Mouse (Mus musculus): ENCODE measurements at regions not wholly inside any gene's neighbourhood (a gene's known extent, or its start where the extent isn't known, plus 50 kb on each side); places are given as distances from the start of the nearest gene placed in this dataset.

DNA sequence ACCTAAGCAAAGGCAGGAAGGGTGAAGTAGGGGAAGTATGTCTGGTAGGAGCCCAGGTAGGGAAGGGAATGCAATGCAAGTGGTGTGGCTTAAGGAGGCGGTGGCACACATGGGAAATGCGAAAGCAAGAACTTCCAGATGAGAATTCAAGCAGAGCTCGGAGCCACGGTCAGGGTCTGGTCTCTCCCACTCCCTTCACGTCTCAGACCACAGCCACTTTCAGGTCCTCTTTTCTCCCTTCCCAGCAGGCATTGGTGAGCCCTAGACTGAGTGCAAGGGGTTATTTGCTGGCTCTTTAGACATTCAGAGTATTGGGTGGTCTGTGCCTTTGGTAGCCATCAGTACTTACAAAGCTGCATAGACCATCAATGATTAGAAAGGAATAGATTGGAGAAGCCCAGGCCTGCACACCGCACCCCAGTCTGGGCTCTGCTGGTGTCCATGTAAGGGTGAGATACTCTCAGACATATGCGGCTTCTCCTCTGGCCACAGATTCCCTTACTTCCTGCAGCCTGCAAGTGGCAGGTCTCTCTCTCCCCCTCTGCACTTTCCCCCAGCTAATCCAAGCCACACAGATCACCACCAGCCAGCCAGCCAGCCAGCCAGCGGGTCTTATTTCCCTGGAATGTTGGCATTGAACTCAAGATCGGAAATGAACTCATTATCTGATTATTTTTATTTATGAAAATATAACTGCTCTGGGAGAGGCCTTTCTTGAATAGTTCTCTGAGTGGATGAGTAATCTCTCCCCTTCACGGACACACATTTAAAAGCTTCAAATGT, 113.6 kb downstream of the Zfp36l2 start:
- DNase-seq (ENCODE audit: low spot score) = no peak

DNA sequence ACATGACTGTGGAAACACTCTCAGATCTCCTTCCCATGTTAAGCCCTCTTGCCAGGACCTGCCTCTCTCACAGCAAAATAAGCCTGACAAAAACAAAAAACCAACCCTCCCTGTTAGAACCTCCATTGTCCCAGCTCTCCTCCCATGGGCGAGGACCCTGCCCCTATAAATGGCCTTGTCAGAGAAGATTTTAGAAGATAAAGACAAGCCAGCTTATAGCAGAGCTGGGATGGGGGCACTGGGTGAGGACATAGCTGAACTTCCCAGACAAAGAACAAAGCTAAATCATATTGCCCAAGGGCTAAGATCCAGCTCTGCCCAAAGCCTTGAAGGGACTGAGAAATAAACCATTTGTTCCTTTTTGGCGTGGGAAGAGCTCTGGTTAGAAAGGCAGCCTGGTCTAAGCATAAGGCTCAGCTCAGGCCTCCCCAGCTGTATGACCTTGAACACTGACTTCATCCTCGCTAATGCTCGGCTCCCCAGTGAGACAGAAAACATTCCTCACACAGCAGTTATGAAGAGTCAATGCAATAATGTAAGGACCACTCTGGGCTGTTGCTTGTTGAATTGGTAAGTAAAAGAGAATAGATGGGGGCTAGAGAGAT, 115.2 kb downstream of the Zfp36l2 start:
- no peak for DNase-seq (ENCODE audit: low spot score)

DNA sequence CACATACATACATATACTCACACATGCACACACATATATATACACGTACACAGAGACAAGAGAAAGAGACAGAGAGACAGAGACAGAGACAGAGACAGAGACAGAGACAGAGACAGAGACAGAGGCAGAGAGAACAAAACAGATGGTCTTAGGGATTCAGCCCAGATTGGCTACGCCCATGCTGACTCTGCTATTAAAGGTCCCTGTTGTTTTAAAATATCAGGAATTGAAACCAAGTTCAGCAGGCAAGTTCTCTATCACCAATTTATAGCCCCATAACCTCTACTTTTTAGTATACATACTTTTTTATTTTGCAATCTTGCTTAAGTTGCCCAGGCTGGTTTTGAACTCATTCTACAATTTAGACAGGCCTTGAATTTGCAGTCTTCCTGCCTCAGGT, 115.9 kb downstream of the Zfp36l2 start:
- DNase-seq (ENCODE audit: low spot score) = no peak

DNA sequence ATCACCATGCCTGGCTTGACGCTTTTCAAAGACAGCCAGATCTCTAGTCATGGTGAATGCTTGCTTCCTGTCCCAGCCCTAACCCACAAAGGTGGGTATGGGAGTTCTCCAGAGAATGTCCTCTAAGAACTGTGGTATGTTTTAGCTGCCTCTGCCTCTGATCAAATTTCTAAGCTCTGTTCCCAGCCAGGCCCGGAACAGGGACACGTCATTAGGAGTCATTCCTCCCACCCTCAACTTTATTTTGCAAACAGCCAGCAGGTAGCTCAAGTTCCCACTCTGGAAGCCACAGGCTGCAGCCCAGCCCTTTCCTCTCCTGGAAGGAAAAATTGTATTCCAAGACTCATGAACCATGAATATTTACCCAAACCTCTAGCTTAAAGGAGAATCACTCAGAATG, 117.2 kb downstream of the Zfp36l2 start:
- no peak for DNase-seq (ENCODE audit: low spot score)

- DNase-seq (ENCODE audit: low spot score) = no peak
Measured at GRCm38 (mm10) chr17:84067102-84067501, 120.6 kb downstream of the Zfp36l2 start.

DNA sequence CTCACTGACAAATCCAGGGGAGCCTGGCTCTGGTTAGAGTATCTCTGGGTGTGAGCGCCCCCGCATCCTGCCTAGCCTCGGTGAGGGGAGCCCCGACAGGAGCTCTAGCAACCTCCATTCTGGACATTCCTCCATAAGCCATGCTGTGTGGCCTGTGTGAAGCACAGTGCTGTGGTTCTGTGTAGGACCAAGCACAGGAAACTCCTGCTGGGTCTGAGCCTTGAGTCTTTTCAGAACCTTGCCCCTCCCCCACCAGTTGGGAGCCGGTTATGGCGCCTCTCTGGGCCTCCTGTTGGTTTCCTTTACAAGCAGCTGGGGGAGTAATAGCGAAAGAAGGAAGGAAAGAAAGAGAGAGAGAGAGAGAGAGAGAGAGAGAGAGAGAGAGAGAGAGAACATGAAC, 124.0 kb downstream of the Zfp36l2 start:
- no peak for DNase-seq (ENCODE audit: low spot score)

GRCm38 (mm10) chr17:84061621-84062020, 126.1 kb downstream of the Zfp36l2 start:
- DNase-seq (ENCODE audit: low spot score) = no peak

GRCm38 (mm10) chr17:84056469-84056868, 131.3 kb downstream of the Zfp36l2 start:
- no peak for DNase-seq (ENCODE audit: low spot score)

DNA sequence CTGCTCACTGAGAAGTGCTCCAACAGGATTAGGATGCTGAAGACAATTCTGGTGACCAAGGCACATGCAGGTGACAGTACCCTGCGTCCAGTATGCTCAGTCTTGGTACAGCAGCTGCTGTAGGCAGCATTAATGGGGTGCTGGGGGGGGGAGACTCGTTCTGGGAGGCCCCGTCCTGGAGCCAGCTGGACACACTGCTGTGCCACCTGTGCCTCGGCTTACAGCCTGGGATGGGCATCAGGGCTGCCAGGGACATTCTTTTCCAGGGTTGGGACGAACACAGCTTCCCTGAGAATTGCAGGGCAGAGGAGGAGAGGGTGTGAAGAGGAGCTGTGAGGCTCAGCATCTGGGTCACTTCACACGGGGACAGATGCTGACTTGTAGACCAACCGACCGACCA, 135.3 kb downstream of the Zfp36l2 start:
- DNase-seq (ENCODE audit: low spot score) = no peak

GRCm38 (mm10) chr17:84051212-84051611, 136.5 kb downstream of the Zfp36l2 start:
- no peak for DNase-seq (ENCODE audit: low spot score)

DNA sequence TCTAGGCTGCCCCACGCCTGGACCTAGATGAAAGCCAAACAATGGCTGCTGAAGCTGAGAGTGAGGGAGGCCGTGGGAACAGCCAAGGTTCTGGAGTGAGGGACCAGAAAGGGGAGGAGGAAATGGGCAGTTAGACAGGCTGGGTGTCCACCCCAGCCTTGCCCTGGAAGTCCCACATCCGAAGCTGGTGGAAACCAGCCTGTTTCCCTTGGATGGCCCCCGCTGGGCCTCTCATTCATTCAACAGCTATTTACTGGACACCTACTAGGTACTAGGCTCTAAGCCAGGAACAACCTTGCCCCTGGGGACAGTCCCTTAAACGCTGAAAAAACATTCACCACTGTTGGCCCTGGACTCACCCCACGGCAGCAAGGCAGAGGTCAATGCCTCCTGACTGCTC, 139.2 kb downstream of the Zfp36l2 start:
- no peak for DNase-seq (ENCODE audit: low spot score)

GRCm38 (mm10) chr17:84047520-84047919, 140.2 kb downstream of the Zfp36l2 start:
- DNase-seq (ENCODE audit: low spot score) = no peak

DNA sequence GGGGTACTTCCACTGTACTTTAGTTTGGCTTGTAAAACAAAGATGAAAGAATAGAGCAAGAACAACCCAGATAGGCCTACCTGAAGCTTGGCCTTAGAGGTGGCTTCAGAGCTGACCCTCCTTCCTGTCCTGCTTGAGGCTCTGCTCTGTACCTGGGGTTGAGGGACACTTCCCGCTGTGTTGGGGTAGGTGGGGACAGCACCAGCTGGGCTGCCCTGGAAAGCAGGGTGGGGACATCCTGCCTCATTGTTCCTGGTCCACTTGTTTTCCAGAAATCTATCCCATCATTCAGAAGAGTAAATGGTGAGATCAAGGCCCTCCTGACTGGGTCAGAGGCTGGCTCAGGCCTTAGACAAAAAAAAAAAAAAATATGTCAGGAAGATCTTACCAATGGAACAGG, 141.9 kb downstream of the Zfp36l2 start:
- no peak for DNase-seq (ENCODE audit: low spot score)

- no peak for DNase-seq (ENCODE audit: low spot score)
Measured at GRCm38 (mm10) chr17:84044472-84044936, 143.2 kb downstream of the Zfp36l2 start.

DNA sequence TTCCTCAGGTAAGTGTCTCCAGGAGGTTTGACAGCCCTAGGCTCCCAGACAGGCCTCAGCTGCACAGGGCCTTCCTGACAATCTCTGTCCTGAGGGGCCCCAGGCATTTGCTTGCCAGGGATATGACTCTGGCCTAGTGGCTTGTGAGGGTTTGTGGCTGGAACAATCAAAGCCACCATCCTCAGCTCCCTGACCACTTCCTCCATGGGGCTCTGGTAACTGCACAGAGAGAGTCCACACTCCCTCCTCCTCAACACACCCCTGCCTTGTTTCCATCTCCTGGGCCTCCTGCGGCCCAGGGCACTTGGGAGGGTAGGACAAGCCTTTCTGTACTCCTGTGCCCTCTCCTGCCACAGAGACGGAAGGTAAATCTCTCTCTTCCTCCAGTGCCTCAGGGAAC, 144.6 kb downstream of the Zfp36l2 start:
- no peak for DNase-seq (ENCODE audit: low spot score)

DNA sequence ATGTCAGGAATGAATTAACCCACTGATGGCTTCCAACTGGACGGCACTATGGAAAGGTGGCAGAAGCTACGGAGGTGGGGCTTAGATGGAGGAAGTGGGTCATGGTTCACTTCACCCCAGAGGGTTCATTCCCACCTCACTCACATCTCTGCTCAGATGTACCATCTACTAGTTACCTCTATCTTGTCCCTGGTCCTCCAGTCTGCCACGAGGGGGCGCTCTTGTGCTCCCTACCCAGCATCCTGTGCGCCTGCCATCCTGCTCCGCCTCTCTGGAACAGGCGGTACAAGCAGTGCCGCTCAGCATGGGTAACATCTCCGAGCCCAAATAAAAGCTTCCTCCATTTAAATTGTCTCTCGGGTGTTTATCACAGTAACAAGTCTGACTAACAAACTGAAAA, 148.3 kb downstream of the Zfp36l2 start:
- DNase-seq (ENCODE audit: low spot score) = no peak

DNA sequence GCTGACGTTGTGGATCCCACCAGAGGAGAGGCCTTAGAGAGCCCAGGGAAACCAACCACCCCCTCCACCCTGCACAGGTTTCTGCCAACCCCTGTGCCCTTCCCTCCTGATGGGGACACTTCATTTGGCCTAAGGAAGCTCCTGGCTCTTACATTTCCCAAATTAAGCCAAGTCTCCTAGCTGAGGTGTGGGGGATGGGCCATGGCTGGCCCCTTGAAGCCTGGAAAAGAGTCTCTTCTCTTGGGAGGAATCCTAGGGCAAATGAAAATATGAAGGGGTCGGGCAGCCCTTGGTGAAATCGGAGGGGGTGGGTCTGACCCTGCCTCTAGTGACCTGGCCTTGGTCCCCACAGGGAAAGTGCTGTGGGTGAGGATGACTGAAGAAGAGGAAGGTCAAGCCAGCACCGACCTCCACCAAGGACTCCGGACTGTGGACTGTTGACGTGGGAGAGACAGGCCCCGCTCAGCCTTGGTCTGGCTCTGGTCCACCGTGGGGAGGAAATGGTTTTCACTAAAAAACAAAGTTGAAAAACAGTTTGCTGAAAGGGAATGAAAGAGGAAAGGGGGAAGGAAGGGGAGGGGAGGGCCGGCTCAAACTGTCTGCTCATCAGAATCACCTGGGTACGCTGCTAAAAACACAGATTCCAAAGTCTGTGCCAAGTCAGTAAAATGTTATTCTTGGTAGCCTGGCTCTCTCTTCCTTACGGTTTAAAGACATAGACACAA, 150.0 kb downstream of the Zfp36l2 start:
- DNase-seq (ENCODE audit: low spot score) = peak; percentile 67

GRCm38 (mm10) chr17:84036056-84036455, 151.7 kb downstream of the Zfp36l2 start:
- DNase-seq (ENCODE audit: low spot score) = no peak

DNA sequence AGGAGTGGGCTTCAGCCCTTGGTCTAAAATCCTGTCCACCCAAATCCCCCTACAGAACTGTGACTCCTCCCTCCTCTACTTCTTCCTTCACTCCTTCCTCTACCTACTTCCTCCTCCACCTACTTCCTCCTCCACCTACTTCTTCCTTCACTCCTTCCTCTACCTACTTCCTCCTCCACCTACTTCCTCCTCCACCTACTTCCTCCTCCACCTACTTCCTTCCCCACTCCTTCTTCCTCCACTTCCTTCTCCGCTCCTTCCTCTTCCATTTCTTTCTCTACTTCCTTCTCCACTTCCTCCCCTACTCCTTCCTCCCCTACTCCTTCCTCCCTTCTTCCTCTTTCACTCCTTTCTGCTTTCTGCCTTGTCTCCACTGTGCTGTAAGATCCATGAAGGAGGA, 152.9 kb downstream of the Zfp36l2 start:
- DNase-seq (ENCODE audit: low spot score) = no peak

GRCm38 (mm10) chr17:84032441-84032840, 155.3 kb downstream of the Zfp36l2 start:
- DNase-seq (ENCODE audit: low spot score) = no peak

DNA sequence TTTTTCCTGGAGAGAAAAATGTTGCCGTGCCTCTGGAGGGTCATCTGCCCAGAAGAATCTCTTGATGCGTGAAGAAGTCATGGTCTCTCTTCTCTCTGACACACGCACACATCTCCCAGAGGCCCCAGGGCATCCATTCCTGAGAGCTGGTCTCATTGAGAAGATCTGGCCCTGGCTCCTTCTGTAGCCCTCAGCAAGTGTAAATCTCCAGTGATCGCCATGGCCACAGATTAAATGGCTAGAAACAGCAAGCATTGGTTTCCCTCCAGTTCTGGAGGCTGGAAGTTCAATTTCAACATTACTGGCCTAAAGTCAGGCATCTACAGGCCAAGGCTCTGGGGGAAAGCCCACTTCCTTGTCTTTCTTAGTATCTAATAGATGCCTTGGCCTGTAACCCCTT, 155.9 kb downstream of the Zfp36l2 start:
- no peak for DNase-seq (ENCODE audit: low spot score)

DNA sequence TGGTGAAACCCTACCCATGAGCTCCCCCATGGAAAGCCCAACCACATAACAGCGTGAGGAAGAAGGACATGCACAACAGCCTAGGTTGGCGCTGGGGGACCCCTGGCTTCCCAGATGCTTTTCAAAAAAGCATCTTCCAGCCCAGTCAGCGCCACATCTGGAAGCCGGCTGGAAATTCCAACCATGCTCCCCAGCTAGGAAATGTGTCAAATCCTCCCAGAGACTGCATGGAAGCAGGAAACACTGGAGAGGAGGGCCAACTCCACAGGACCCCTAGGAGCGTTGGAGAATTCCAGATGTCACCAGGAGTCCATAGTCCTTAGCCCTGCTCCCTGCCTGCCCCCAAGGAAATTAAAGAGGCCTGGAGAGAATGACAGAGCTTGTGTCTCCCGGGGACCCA, 156.4 kb downstream of the Zfp36l2 start:
- DNase-seq (ENCODE audit: low spot score) = no peak

DNA sequence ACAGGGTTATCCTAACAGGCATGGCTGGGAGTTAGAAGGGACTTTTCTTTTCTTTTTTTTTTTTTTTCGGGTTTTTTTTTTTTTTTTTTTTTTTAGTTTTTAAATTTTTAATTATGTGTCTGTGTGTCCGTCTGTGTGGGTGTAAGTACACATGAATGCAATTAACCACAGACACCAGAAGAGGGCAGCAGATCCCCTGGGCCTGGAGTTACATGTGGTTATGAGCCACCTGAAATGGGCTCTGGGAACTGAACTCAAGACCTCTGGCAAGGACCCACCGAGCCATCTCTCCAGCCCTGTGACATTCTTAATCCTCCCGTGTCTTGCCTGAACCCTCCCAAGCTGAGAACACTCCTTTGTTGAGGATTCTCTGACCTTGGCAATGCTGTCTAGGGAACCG, 157.0 kb downstream of the Zfp36l2 start:
- no peak for DNase-seq (ENCODE audit: low spot score)

Measured in testis, postnatal 10 days (tissue).